Mouse (Mus musculus): Measurements from ENCODE around the gene Cyp2s1.
A peak's percentile ranks its signal among the peaks of the same experiment; 100 is the strongest.

Gene Cyp2s1

GRCm38 (mm10) chr7:25816241-25816919 lies at the start of gene Cyp2s1:
Cyp2s1 (minus strand) TSS chr7:25816913.
- DNase-seq (ENCODE audit: low spot score in 2 of 2) = peak in 1 of 2 experiments; percentile 42

- DNase-seq (ENCODE audit: low spot score in 2 of 2) = no peak
These were observed 48.1 kb upstream of the Cyp2s1 start for GRCm38 (mm10) chr7:25864861-25865260.

- no peak for DNase-seq (ENCODE audit: low spot score in 2 of 2)
These were observed 47.0 kb upstream of the Cyp2s1 start for GRCm38 (mm10) chr7:25863756-25864155.

GRCm38 (mm10) chr7:25862365-25862764 lies 45.7 kb upstream of the Cyp2s1 start:
- no peak for DNase-seq (ENCODE audit: low spot score in 2 of 2)

GRCm38 (mm10) chr7:25859962-25860870 lies 43.5 kb upstream of the Cyp2s1 start:
- no peak for DNase-seq (ENCODE audit: low spot score in 2 of 2)

DNA sequence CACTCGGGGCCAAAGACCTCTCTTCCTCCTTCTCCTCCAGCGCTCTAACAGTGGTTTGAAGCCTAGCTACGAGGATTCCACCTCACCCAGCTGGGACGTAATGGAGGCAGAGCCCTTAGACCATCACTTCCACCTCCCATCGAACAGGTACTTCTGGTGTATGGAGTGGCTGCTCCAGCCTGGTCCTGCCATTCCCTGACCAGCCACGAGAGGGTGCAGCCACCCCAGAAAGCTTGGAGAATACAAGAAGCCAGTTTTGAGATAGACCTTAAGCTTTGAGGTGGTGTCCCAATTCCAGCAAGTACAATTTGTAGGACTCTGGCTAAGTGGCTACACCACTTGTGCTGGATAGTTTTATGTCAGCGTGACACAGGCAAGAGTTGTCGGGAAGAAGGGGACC lies 38.4 kb upstream of the Cyp2s1 start:
- peak; percentile 52 to 77 for DNase-seq (ENCODE audit: low spot score in 2 of 2)

DNA sequence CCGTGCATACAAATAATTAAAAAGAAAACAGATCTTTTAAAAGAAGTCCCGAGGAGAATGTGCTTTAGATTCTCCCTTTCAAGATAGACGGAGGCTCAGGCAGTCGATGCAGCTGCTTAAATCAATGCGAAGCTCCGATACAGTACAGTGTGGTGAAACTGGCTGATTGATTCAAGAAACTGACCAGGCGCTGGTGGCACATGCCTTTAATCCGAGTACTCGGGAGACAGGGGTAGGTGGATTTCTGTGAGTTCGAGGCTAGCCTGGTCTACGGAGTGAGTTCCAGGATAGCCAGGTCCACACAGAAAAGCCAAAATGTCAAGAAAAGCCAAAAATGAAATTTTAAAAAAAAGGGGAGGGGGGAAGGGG lies 31.7 kb upstream of the Cyp2s1 start:
- DNase-seq (ENCODE audit: low spot score in 2 of 2) = no peak

GRCm38 (mm10) chr7:25847722-25848443 lies 31.2 kb upstream of the Cyp2s1 start:
- DNase-seq (ENCODE audit: low spot score in 2 of 2) = peak; percentile 76 to 94

DNA sequence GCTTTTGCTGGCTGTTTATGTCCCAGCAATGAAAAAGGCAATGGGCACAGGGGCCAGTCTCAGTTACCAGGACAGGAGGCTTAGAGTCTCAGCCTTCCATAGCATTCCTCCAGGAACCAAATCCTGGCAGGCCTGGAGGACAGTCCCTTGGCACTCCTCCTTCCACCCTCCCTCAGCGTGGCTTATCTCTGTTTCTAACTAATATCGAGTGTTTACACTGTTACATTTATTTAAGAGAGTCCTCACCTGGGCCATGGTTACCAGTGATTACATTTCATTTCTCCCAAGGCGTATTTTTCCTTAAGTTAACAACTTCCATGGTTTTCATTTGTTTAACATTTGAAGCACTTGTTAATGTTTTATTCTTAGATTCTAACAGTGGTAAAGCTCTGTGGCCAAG lies 28.2 kb upstream of the Cyp2s1 start:
- DNase-seq (ENCODE audit: low spot score in 2 of 2) = no peak

DNA sequence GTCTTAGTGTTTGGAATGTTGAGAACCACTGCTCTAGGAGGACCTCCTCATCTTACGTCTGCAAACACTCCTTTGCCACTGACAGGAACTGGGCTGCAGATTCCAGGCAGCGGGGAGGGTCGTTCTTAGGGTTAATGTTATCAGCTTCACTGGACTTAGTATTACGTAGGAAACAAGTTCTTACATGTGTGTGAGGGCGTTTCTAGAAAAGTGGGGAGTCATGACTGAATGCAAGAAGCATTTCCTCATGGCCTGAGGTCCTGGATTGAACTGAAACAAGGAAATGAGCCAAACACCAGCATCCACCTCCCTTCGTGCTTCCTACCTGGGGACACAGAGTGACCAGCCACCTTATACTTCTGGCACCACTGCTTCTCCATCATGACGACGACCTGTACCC lies 27.7 kb upstream of the Cyp2s1 start:
- DNase-seq (ENCODE audit: low spot score in 2 of 2) = no peak

- DNase-seq (ENCODE audit: low spot score in 2 of 2) = no peak
These were observed 26.8 kb upstream of the Cyp2s1 start for GRCm38 (mm10) chr7:25843492-25843891.

- no peak for DNase-seq (ENCODE audit: low spot score in 2 of 2)
These were observed 24.2 kb upstream of the Cyp2s1 start for GRCm38 (mm10) chr7:25840908-25841307.

DNA sequence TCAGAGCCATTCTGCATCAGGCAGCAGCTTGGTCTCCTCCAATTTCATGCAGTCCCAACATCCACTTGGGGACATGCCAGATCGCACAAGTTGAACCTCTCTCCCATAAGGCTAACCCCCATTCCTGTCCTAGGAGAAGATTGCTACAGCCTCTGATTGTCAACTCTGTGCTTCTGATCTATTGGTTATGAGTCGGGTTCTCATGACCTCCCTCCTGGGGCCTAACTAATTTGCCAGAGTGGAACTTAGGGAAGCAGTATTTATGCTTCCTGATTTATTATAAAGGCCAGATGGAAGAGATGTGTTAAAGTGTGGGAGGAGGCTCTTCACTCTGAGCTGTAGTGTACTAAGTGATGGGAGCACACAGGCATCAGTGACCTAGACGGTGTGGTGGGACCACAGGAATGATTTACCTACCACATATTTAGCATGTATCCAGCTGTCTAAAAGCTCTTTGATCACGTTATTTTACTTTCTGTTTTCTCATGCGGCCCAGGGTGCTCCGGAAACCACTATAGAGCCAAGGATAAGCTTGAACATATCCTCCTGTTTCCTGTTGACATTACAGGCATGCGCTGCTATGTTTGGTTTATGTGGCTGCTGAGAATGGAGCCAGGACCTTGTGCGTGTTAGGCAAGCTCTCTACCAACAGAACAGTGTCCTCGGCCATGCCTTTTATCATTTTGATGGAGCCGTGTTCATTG lies 18.6 kb upstream of the Cyp2s1 start:
- DNase-seq (ENCODE audit: low spot score in 2 of 2) = no peak

- no peak for DNase-seq (ENCODE audit: low spot score in 2 of 2)
These were observed 15.1 kb upstream of the Cyp2s1 start for GRCm38 (mm10) chr7:25831557-25832530.

GRCm38 (mm10) chr7:25830251-25830650 lies 13.5 kb upstream of the Cyp2s1 start:
- DNase-seq (ENCODE audit: low spot score in 2 of 2) = no peak

GRCm38 (mm10) chr7:25827199-25827598 lies 10.5 kb upstream of the Cyp2s1 start:
- no peak for DNase-seq (ENCODE audit: low spot score in 2 of 2)

- no peak for DNase-seq (ENCODE audit: low spot score in 2 of 2)
These were observed 9.3 kb upstream of the Cyp2s1 start for GRCm38 (mm10) chr7:25826029-25826428.

DNA sequence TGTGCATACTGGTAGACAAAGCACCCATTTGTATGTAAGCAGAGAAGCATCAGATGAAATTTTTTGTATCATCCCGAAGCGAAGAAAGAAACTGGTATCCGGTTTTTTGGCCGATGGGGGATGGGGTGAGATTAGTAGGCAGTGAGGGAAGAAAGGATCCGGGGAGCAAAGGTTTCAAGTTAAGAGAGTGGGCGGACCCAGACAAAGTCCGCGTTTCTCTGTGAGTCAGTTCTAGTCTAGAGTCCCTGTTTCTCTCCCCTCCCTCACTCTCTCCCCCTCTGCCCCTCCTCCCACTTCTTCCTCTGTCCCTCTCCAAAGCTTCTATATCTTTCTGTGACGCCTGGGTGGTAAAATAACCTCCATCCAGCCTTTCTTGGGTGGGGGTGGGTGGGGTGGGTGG lies 8.3 kb upstream of the Cyp2s1 start:
- DNase-seq (ENCODE audit: low spot score in 2 of 2) = no peak

DNA sequence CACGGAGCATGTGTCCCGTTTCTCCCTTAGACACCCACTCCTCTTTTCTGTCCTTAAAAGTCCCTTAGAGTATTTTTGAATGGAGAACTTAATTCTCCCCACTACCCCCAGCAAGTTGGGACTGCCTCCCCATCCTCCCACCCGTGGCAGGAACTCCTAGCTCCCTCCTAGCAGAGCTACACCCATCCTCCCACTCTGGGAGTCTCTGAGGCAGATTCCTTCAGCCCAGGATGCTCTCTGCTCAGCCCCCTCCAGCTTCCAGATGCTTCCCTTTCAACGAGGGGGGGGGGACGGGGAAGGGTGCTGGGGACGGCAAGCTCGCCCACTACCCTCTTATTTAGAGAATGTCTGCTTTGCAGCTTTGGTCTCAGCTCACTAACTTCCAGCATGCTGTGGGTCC lies 1.1 kb downstream of the Cyp2s1 start:
- no peak for DNase-seq (ENCODE audit: low spot score in 2 of 2)

DNA sequence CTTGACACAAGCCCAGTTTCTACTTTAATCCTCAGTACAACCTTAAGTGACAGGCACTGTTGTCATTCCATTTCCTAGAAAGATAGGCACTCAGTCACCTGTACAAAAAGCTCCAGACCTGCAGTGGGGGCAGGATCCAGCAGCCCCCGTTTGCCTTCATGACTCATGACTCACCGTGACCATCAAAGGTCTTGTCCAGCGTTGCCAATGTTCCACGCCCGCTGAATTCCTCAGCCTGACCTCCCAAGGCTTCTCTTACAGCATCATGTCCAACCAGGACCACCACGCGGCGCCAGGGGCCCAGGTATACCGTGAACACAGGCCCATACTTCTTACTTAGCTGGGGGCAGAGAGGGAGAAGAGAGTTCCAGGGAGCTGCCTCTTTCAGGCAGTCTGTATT lies 2.0 kb downstream of the Cyp2s1 start:
- no peak for DNase-seq (ENCODE audit: low spot score in 2 of 2)

- no peak for DNase-seq (ENCODE audit: low spot score in 2 of 2)
These were observed 4.5 kb downstream of the Cyp2s1 start for GRCm38 (mm10) chr7:25812195-25812594.
